Mouse (Mus musculus) olfactory bulb, adult 2 months (tissue): ENCODE results near the gene Gjc1. TPM values are rescaled to one million over a fixed set of nuclear protein-coding genes. Genes with fewer than 3 reads are reported as not detected.

ENCODE experiments used
- H3K27ac ChIP-seq: fragments of 200-500 bp; 2 replicates; pipeline ENCODE4 v1.5.1; 2012; ENCODE audit warnings: low read depth, low read length; ENCODE audit not compliant: insufficient read depth
- H3K4me1 ChIP-seq: fragments of 200-500 bp; 2 replicates; pipeline ENCODE4 v1.6.1; 2012; ENCODE audit warnings: low read length; ENCODE audit not compliant: control insufficient read depth, insufficient read depth
- H3K4me3 ChIP-seq: fragments of 200-500 bp; 2 replicates; pipeline ENCODE4 v1.5.1; 2012; ENCODE audit warnings: mild to moderate bottlenecking, low read depth, low read length, moderate library complexity; ENCODE audit not compliant: insufficient read depth
- CTCF ChIP-seq: fragments of 200-500 bp; IDR thresholded peaks from 2 replicates; pipeline ENCODE4 v1.5.1; 2012; ENCODE audit warnings: low read depth, mild to moderate bottlenecking, low read length, moderate library complexity; ENCODE audit not compliant: insufficient read depth
- POLR2A ChIP-seq: fragments of 200-500 bp; IDR thresholded peaks from 2 replicates; pipeline ENCODE4 v1.6.1; 2012; ENCODE audit warnings: mild to moderate bottlenecking, low read depth, low read length, moderate library complexity; ENCODE audit not compliant: insufficient read depth
- WGBS: fragments of 180-500 bp; shearing (Covaris S2); methylation state at CpG from one replicate; pipeline ENCODE4 v1.1.7; 2018; 5-methylcytosine and 5-hydroxymethylcytosine counted together
- polyA plus RNA-seq: library from polyadenylated mRNA; stranded (reverse); fragments of >200 nt; gene quantifications from 2 replicates; pipeline ENCODE4 v1.2.4, GENCODE M21; 2012; ENCODE audit warnings: low replicate concordance; ENCODE audit not compliant: missing spikeins, insufficient read depth, insufficient read length

The Gjc1 gene
- not detected in 2 replicates for polyA plus RNA-seq

DNA sequence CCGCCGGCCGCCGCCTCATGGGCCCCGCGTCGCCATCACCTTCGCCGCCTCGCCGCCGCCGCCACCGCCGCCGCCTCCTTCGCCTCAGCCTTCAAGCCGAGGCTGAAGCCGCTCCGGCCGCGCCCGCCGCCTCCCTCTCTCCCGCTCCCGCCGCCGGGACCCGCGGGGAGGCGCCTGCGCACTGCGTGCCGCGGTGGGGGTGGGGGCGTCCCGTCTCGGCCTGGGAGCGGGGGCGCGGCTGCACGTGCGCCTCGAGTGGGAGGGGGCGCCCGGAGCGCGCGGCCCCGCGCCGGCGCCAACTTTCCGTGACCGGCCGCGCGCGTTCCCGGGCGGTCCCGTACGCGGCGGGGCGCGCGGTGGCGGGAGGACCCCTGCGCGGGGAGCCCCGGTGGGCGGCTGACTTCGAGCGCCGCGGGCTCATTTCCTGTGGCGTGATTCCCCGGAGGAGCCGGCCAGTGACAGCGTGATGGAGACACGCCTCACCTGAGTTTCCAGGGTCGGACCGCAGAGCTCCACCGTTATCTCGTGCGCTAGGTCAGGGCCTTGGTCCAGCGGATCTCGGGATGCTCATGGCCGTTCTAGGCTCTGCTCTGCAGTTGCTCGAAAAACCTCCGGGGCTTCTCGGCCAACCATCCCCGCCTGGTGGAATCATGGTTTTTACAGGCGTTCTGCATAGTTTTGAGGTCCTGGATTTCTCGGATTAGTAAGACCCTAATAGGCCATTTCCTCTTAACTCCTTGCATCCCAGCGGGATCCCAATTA is at the start of gene Gjc1:
Gene Gjc1 (minus strand): TSS at position 680 of the 762 bp plus-strand sequence.
- peak within 1 kb of the TSS; percentile 54 for H3K4me3 ChIP-seq
- TF ChIP-seq CTCF (no peak), POLR2A (no peak)
- H3K4me1 ChIP-seq = peaks cover 12% of the 10 kb centered on the region
- WGBS = under 1% methylated on average over 97 of the region's 97 CpGs
- no peak within 1 kb of the TSS for H3K27ac ChIP-seq

- Histone ChIP-seq H3K27ac (no peak overlapping the region), H3K4me1 (peaks cover 2% of the 10 kb centered on the region; the same call in 1 of the 2 replicates), H3K4me3 (no peak overlapping the region)
- TF ChIP-seq POLR2A (no peak), CTCF (no peak)
- 17% methylated on average over 4 of the region's 4 CpGs for WGBS
Measured at GRCm38 (mm10) chr11:102864272-102864671, 44.8 kb upstream of the Gjc1 start.

DNA sequence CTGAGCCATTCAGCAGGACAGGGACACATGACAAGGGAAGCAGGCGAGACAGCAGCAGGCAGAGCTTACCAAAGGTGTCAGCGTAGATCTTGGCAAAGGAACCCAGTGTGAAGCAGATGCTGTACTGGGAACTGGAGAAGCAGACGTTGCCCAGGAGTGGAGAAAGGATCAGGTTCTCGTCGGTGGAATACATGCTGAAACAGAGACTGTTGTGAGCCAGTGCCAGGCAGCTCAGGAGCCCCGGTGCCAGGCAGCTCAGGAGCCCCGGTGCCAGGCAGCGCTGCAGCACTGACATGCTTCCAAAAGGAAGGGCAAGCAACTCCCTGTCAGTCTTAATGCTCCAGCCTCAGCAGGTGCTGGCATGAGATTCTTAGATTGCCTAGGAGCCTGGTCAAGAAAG is 40.4 kb upstream of the Gjc1 start:
- Histone ChIP-seq H3K4me3 (no peak overlapping the region), H3K4me1 (no peaks in the 10 kb centered on the region), H3K27ac (no peak overlapping the region)
- TF ChIP-seq POLR2A (no peak), CTCF (no peak)
- WGBS = 67% methylated on average over 8 of the region's 8 CpGs

GRCm38 (mm10) chr11:102858951-102859350 is 39.5 kb upstream of the Gjc1 start:
- 75% methylated on average over 11 of the region's 11 CpGs for WGBS
- TF ChIP-seq CTCF = no peak

DNA sequence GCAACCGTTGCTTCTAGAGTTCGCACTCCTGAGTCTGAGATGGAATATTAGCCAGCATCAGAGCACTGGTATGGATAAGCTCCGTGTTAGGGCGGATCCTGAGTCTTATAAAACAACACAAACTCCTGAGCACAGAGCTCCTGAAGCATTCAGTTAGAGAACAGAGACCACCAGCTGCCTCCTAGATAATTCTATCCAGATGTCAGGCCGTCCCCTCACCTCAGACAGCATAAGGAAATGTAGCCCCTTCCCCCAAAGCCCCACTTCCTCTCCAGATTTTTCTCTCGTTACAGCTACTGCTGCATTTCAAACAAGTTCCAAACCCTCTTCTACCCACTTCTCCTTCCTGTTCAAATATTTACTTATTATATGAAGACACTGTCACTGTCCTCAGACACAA is 36.4 kb upstream of the Gjc1 start:
- TF ChIP-seq CTCF = no peak
- TF ChIP-seq POLR2A = no peak
- no peak overlapping the region for H3K27ac ChIP-seq
- H3K4me1 ChIP-seq = no peaks in the 10 kb centered on the region
- 87% methylated on average over 6 of the region's 6 CpGs for WGBS
- H3K4me3 ChIP-seq = no peak overlapping the region

More at GRCm38 (mm10) chr11:102858951-102859350, 39.5 kb upstream of the Gjc1 start:
- no peaks in the 10 kb centered on the region for H3K4me1 ChIP-seq
- no peak overlapping the region for H3K4me3 ChIP-seq
- H3K27ac ChIP-seq = no peak overlapping the region

GRCm38 (mm10) chr11:102853760-102854159 is 34.3 kb upstream of the Gjc1 start:
- Histone ChIP-seq H3K4me3 (no peak overlapping the region), H3K4me1 (no peaks in the 10 kb centered on the region), H3K27ac (no peak overlapping the region)
- TF ChIP-seq POLR2A = no peak
- TF ChIP-seq CTCF = no peak

- Histone ChIP-seq H3K27ac (no peak overlapping the region), H3K4me1 (no peaks in the 10 kb centered on the region), H3K4me3 (no peak overlapping the region)
- TF ChIP-seq CTCF (no peak), POLR2A (no peak)
- 57% methylated on average over 5 of the region's 5 CpGs for WGBS
Measured at GRCm38 (mm10) chr11:102851883-102852282, 32.4 kb upstream of the Gjc1 start.

- Histone ChIP-seq H3K27ac (no peak overlapping the region), H3K4me3 (no peak overlapping the region), H3K4me1 (no peaks in the 10 kb centered on the region)
- no peak for TF ChIP-seq POLR2A
- no peak for TF ChIP-seq CTCF
- WGBS = 89% methylated on average over 10 of the region's 10 CpGs
Measured at GRCm38 (mm10) chr11:102845926-102846325, 26.4 kb upstream of the Gjc1 start.

DNA sequence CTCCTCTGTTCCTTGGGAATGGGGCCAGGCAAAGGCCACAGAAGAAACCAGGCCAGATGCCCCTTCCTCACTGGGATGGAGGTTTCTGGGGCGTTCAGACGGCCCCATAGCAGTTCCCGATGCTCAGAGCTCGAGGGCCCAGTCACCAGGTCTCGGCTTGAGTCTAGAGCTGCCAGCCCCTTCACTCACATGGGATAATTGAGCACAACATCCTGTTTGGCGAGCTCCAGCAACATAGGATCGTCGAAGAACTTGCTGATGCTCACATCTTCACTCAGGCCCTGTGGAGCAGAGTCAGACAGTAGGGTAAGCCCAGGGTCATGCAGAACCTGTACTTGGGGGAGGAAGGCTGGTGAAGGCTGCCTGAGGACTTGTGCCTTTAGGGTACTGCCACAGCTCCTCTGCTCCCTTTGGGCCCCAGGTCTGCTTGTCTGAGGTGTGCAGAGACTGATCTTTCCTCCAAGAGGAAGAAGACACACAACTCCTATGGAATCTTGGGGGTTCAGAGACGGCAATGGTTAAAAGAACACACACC is 19.2 kb upstream of the Gjc1 start:
- H3K27ac ChIP-seq = no peak overlapping the region
- no peak for TF ChIP-seq POLR2A
- TF ChIP-seq CTCF = no peak
- no peaks in the 10 kb centered on the region for H3K4me1 ChIP-seq
- no peak overlapping the region for H3K4me3 ChIP-seq
- 80% methylated on average over 9 of the region's 9 CpGs for WGBS

GRCm38 (mm10) chr11:102838126-102838525 is 18.6 kb upstream of the Gjc1 start:
- Histone ChIP-seq H3K4me3 (no peak overlapping the region), H3K4me1 (no peaks in the 10 kb centered on the region), H3K27ac (no peak overlapping the region)
- TF ChIP-seq POLR2A (no peak), CTCF (no peak)
- WGBS = 89% methylated on average over 2 of the region's 2 CpGs
